Mouse (Mus musculus) intestine, embryonic 16.5 days (tissue): ENCODE measurements around the gene Lpp. TPM values are rescaled to one million over a fixed set of nuclear protein-coding genes. Genes with fewer than 3 reads are reported as not detected.

Source experiments
- ATAC-seq: fragments of 200-750 bp; cut with Nextera tagmentation; 2 replicates; pipeline ENCODE4 v1.8.0; 2017; ENCODE audit warnings: moderate TSS enrichment, moderate library complexity
- H3K27ac ChIP-seq: fragments of 300-500 bp; sonication (generic); 2 replicates; pipeline ENCODE4 v1.5.1; 2014; ENCODE audit warnings: mild to moderate bottlenecking, low read length
- H3K27me3 ChIP-seq: fragments of 300-500 bp; sonication (generic); replicated peaks from 2 replicates; pipeline ENCODE4 v1.6.1; 2014; ENCODE audit warnings: low read length, control low read depth, mixed read lengths; ENCODE audit not compliant: control insufficient read depth, insufficient read depth
- H3K36me3 ChIP-seq: fragments of 300-500 bp; sonication (generic); 2 replicates; pipeline ENCODE4 v1.6.1; 2014; ENCODE audit warnings: low read length, control low read depth; ENCODE audit not compliant: control insufficient read depth, insufficient read depth
- H3K4me1 ChIP-seq: fragments of 300-500 bp; sonication (generic); 2 replicates; pipeline ENCODE4 v1.6.1; 2014; ENCODE audit warnings: low read length, control low read depth, mixed read lengths; ENCODE audit not compliant: control insufficient read depth, insufficient read depth
- H3K4me2 ChIP-seq: fragments of 300-500 bp; sonication (generic); 2 replicates; pipeline ENCODE4 v1.6.1; 2014; ENCODE audit warnings: low read depth, low read length, control low read depth
- H3K4me3 ChIP-seq: fragments of 300-500 bp; sonication (generic); 2 replicates; pipeline ENCODE4 v1.5.1; 2014; ENCODE audit warnings: mild to moderate bottlenecking, low read length
- H3K9ac ChIP-seq: fragments of 300-500 bp; sonication (generic); 2 replicates; pipeline ENCODE4 v1.6.1; 2014; ENCODE audit warnings: low read depth, low read length
- H3K9me3 ChIP-seq: fragments of 300-500 bp; sonication (generic); 2 replicates; pipeline ENCODE4 v1.6.1; 2016; ENCODE audit warnings: low read length, control low read depth; ENCODE audit not compliant: control insufficient read depth
- WGBS: fragments of 180-500 bp; shearing (Covaris S2); extraction: QIAGEN DNeasy Blood & Tissue Kit; methylation state at CpG from one replicate; pipeline ENCODE4 v1.1.7; 2014; 5-methylcytosine and 5-hydroxymethylcytosine counted together
- polyA plus RNA-seq: library from polyadenylated mRNA; unstranded; fragments of >200 nt; fragmentation: Nextera tagmentation; extraction: Ambion mirVana; gene quantifications from 2 replicates; pipeline ENCODE4 v1.2.1, GENCODE M21; 2015

Lpp gene
- polyA plus RNA-seq, 1 experiment from 2014 or later: 64.7 TPM

GRCm38 (mm10) chr16:24941306-24942160 lies 548.2 kb downstream of the Lpp start:
- Histone ChIP-seq H3K36me3 (no peaks in the 10 kb centered on the region), H3K9me3 (no peaks in the 10 kb centered on the region), H3K27ac (no peak overlapping the region), H3K27me3 (no peaks in the 10 kb centered on the region), H3K4me3 (no peak overlapping the region), H3K4me1 (peaks cover 3% of the 10 kb centered on the region; the same call in 1 of the 2 replicates), H3K4me2 (no peak overlapping the region), H3K9ac (no peak overlapping the region)
- no peak for ATAC-seq
- WGBS: 66% methylated on average over 9 of the region's 9 CpGs

- H3K9me3 ChIP-seq: no peaks in the 10 kb centered on the region
- H3K27me3 ChIP-seq: no peaks in the 10 kb centered on the region
- WGBS: 44% methylated on average over 6 of the region's 6 CpGs
- ATAC-seq: no peak
- peaks cover 3% of the 10 kb centered on the region; the same call in 1 of the 2 replicates for H3K4me1 ChIP-seq
- H3K9ac ChIP-seq: no peak overlapping the region
- no peaks in the 10 kb centered on the region for H3K36me3 ChIP-seq
- H3K4me3 ChIP-seq: no peak overlapping the region
- no peak overlapping the region for H3K4me2 ChIP-seq
- no peak overlapping the region for H3K27ac ChIP-seq
Measured at GRCm38 (mm10) chr16:24943486-24944261, 550.4 kb downstream of the Lpp start.

- H3K9me3 ChIP-seq: no peaks in the 10 kb centered on the region
- H3K9ac ChIP-seq: no peak overlapping the region
- H3K4me2 ChIP-seq: no peak overlapping the region
- no peak for ATAC-seq
- WGBS: 88% methylated on average over 1 of the region's 1 CpGs
- peaks cover 6% of the 10 kb centered on the region; the same call in 1 of the 2 replicates for H3K4me1 ChIP-seq
- H3K27ac ChIP-seq: no peak overlapping the region
- no peak overlapping the region for H3K4me3 ChIP-seq
- no peaks in the 10 kb centered on the region for H3K27me3 ChIP-seq
- no peaks in the 10 kb centered on the region for H3K36me3 ChIP-seq
Measured at GRCm38 (mm10) chr16:24946356-24946755, 553.0 kb downstream of the Lpp start.

- Histone ChIP-seq H3K27me3 (no peaks in the 10 kb centered on the region), H3K4me1 (peaks cover 6% of the 10 kb centered on the region; the same call in 1 of the 2 replicates), H3K9ac (no peak overlapping the region), H3K4me2 (no peak overlapping the region), H3K4me3 (no peak overlapping the region), H3K36me3 (no peaks in the 10 kb centered on the region), H3K9me3 (no peaks in the 10 kb centered on the region), H3K27ac (no peak overlapping the region)
- ATAC-seq: no peak
- WGBS: 91% methylated on average over 1 of the region's 1 CpGs
Measured at GRCm38 (mm10) chr16:24947485-24947884, 554.2 kb downstream of the Lpp start.

- ATAC-seq: no peak
- Histone ChIP-seq H3K4me1 (peaks cover 3% of the 10 kb centered on the region; the same call in 1 of the 2 replicates), H3K4me2 (no peak overlapping the region), H3K27ac (no peak overlapping the region), H3K9ac (no peak overlapping the region), H3K27me3 (no peaks in the 10 kb centered on the region), H3K36me3 (no peaks in the 10 kb centered on the region), H3K9me3 (no peaks in the 10 kb centered on the region), H3K4me3 (no peak overlapping the region)
- WGBS: 73% methylated on average over 3 of the region's 3 CpGs
Measured at GRCm38 (mm10) chr16:24948091-24948690, 554.9 kb downstream of the Lpp start.

GRCm38 (mm10) chr16:24949265-24949664 lies 556.0 kb downstream of the Lpp start:
- H3K4me3 ChIP-seq: no peak overlapping the region
- no peak overlapping the region for H3K9ac ChIP-seq
- ATAC-seq: no peak
- H3K36me3 ChIP-seq: no peaks in the 10 kb centered on the region
- H3K4me1 ChIP-seq: 0 out of 2 replicates have a peak, but pooled peaks cover 3% of the 10 kb centered on the region
- no peaks in the 10 kb centered on the region for H3K9me3 ChIP-seq
- H3K4me2 ChIP-seq: no peak overlapping the region
- no peaks in the 10 kb centered on the region for H3K27me3 ChIP-seq
- H3K27ac ChIP-seq: no peak overlapping the region
- WGBS: 84% methylated on average over 3 of the region's 3 CpGs

GRCm38 (mm10) chr16:24950112-24950743 lies 556.9 kb downstream of the Lpp start:
- H3K4me2 ChIP-seq: no peak overlapping the region
- H3K36me3 ChIP-seq: no peaks in the 10 kb centered on the region
- ATAC-seq: no peak
- no peaks in the 10 kb centered on the region for H3K27me3 ChIP-seq
- 46% methylated on average over 6 of the region's 6 CpGs for WGBS
- H3K9me3 ChIP-seq: no peaks in the 10 kb centered on the region
- no peak overlapping the region for H3K9ac ChIP-seq
- H3K4me1 ChIP-seq: 0 out of 2 replicates have a peak, but pooled peaks cover 3% of the 10 kb centered on the region
- H3K4me3 ChIP-seq: no peak overlapping the region
- no peak overlapping the region for H3K27ac ChIP-seq

GRCm38 (mm10) chr16:24951909-24952308 lies 558.6 kb downstream of the Lpp start:
- 0 out of 2 replicates have a peak, but pooled peaks cover 3% of the 10 kb centered on the region for H3K4me1 ChIP-seq
- H3K27me3 ChIP-seq: no peaks in the 10 kb centered on the region
- no peaks in the 10 kb centered on the region for H3K9me3 ChIP-seq
- no peak overlapping the region for H3K27ac ChIP-seq
- H3K9ac ChIP-seq: no peak overlapping the region
- WGBS: 43% methylated on average over 5 of the region's 5 CpGs
- H3K4me3 ChIP-seq: no peak overlapping the region
- no peak for ATAC-seq
- no peaks in the 10 kb centered on the region for H3K36me3 ChIP-seq
- H3K4me2 ChIP-seq: no peak overlapping the region

GRCm38 (mm10) chr16:24955054-24955453 lies 561.7 kb downstream of the Lpp start:
- no peak overlapping the region for H3K27ac ChIP-seq
- H3K4me3 ChIP-seq: no peak overlapping the region
- ATAC-seq: no peak
- no peaks in the 10 kb centered on the region for H3K27me3 ChIP-seq
- WGBS: 81% methylated on average over 7 of the region's 7 CpGs
- no peaks in the 10 kb centered on the region for H3K36me3 ChIP-seq
- H3K4me1 ChIP-seq: no peaks in the 10 kb centered on the region
- no peak overlapping the region for H3K9ac ChIP-seq
- no peak overlapping the region for H3K4me2 ChIP-seq
- no peaks in the 10 kb centered on the region for H3K9me3 ChIP-seq
